Mouse (Mus musculus) C2C12 (cell line): Measurements from ENCODE around the gene Clcn3.

Source experiments
- MAX ChIP-seq: IDR thresholded peaks from one replicate; pipeline ENCODE4 v1.6.1; 2011; ENCODE audit warnings: mild to moderate bottlenecking, control low read depth
- USF1 ChIP-seq: IDR thresholded peaks from one replicate; pipeline ENCODE4 v1.6.1; 2011; ENCODE audit warnings: low read depth, mild to moderate bottlenecking, control low read depth, moderate library complexity

DNA sequence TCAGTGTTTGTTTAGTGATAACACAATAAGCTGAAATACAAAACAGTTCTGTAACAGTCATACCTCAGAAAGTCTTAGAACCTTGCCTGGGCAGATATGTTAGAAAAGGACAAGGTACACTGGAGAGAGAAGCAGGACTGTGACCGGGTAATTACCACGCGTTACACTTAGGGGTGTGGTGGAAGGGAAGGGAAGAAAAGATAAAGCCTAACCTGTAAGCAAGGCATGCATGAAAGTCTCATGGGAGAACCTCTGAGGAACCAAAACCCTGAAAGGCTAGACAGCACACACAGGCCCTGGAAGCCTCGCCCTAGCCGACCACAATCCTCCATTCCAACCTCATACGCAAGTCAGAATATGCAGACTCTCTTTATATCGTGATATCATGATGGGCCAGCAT, 26.3 kb downstream of the Clcn3 start:
- TF ChIP-seq MAX (no peak), USF1 (no peak)
